Mouse (Mus musculus): ENCODE measurements around the gene C1qtnf5.
A peak's percentile ranks its signal among the peaks of the same experiment; 100 is the strongest.
"Not testable (repeated sequence)": the region's sequence is repeated elsewhere in the genome, so short reads cannot be mapped to it uniquely, and the experiment has no call there.

The C1qtnf5 gene

GRCm38 (mm10) chr9:44104881-44105280, 2.2 kb upstream of the C1qtnf5 start:
- no peak for DNase-seq (ENCODE audit: low spot score in 2 of 2)

GRCm38 (mm10) chr9:44105781-44106180, 1.3 kb upstream of the C1qtnf5 start:
- no peak for DNase-seq (ENCODE audit: low spot score in 2 of 2)

GRCm38 (mm10) chr9:44106182-44106581, 863 bp upstream of the C1qtnf5 start:
- no peak for DNase-seq (ENCODE audit: low spot score in 2 of 2)

GRCm38 (mm10) chr9:44106596-44106995, 449 bp upstream of the C1qtnf5 start:
- no peak for DNase-seq (ENCODE audit: low spot score in 2 of 2)

GRCm38 (mm10) chr9:44107557-44108179, 623 bp downstream of the C1qtnf5 start:
- DNase-seq (ENCODE audit: low spot score in 2 of 2) = no peak

GRCm38 (mm10) chr9:44108269-44109055, 1.4 kb downstream of the C1qtnf5 start:
- no peak for DNase-seq (ENCODE audit: low spot score in 2 of 2)

GRCm38 (mm10) chr9:44109360-44110095, 2.5 kb downstream of the C1qtnf5 start:
- DNase-seq (ENCODE audit: low spot score in 2 of 2) = peak; percentile 83 to 84

- DNase-seq (ENCODE audit: low spot score in 2 of 2) = not testable (repeated sequence)
These were observed 4.9 kb downstream of the C1qtnf5 start for GRCm38 (mm10) chr9:44111909-44112308.

GRCm38 (mm10) chr9:44113105-44113789, 6.2 kb downstream of the C1qtnf5 start, which contains the start of the genes Gm49380 and Rnf26:
TSS of gene Gm49380 (minus strand) at chr9:44113500.
TSS of gene Rnf26 (minus strand) at chr9:44113517.
- DNase-seq (ENCODE audit: low spot score in 2 of 2) = peak; percentile 90 to 96

GRCm38 (mm10) chr9:44114453-44114852, 7.4 kb downstream of the C1qtnf5 start:
- no peak for DNase-seq (ENCODE audit: low spot score in 2 of 2)

GRCm38 (mm10) chr9:44115599-44115998, 8.6 kb downstream of the C1qtnf5 start:
- DNase-seq (ENCODE audit: low spot score in 2 of 2) = no peak

GRCm38 (mm10) chr9:44116182-44116581, 9.1 kb downstream of the C1qtnf5 start:
- no peak for DNase-seq (ENCODE audit: low spot score in 2 of 2)

GRCm38 (mm10) chr9:44119011-44119410, 12.0 kb downstream of the C1qtnf5 start:
- DNase-seq (ENCODE audit: low spot score in 2 of 2) = no peak

- no peak for DNase-seq (ENCODE audit: low spot score in 2 of 2)
These were observed 13.0 kb downstream of the C1qtnf5 start for GRCm38 (mm10) chr9:44119948-44120465.

- no peak for DNase-seq (ENCODE audit: low spot score in 2 of 2)
These were observed 17.3 kb downstream of the C1qtnf5 start for GRCm38 (mm10) chr9:44124317-44124716.

GRCm38 (mm10) chr9:44125026-44125425, 18.0 kb downstream of the C1qtnf5 start:
- DNase-seq (ENCODE audit: low spot score in 2 of 2) = no peak

- peak; percentile 83 to 91 for DNase-seq (ENCODE audit: low spot score in 2 of 2)
These were observed 18.7 kb downstream of the C1qtnf5 start for GRCm38 (mm10) chr9:44125546-44126428.

- DNase-seq (ENCODE audit: low spot score in 2 of 2) = no peak
These were observed 19.7 kb downstream of the C1qtnf5 start for GRCm38 (mm10) chr9:44126746-44127145.

GRCm38 (mm10) chr9:44127351-44127801, 20.3 kb downstream of the C1qtnf5 start:
- DNase-seq (ENCODE audit: low spot score in 2 of 2) = no peak

GRCm38 (mm10) chr9:44129633-44130032, 22.6 kb downstream of the C1qtnf5 start:
- DNase-seq (ENCODE audit: low spot score in 2 of 2) = no peak

Measured in frontal cortex, postnatal 36 days (tissue).